Mouse (Mus musculus): ENCODE data around the gene Lmf1. TPM values are rescaled to one million over a fixed set of nuclear protein-coding genes. Genes with fewer than 3 reads are reported as not detected.

Lmf1 gene
- total and polyA plus RNA-seq, 3 experiments: 35.8 to 42.6 (median 40.4) TPM

DNA sequence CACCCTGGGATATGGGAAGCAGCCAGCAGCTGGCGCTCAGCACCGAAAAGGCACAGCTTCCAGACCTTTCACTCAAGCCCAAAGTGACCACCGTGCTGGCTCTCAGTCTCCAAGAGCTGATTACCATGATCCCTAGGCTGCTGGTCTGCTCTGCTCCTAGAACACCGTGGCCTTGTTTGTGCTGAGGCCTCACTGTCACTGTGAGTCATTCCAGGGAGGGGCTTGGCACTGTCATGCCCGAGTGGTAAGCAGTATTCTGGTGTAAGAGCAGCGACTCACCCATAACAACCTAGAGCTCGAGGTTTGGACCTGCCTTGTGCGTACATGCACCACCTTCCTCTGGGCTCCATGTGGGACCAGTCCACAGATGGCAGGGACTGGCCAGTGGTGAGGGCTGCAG is 63.1 kb downstream of the Lmf1 start:
- peak; percentile 93 for DNase-seq

DNA sequence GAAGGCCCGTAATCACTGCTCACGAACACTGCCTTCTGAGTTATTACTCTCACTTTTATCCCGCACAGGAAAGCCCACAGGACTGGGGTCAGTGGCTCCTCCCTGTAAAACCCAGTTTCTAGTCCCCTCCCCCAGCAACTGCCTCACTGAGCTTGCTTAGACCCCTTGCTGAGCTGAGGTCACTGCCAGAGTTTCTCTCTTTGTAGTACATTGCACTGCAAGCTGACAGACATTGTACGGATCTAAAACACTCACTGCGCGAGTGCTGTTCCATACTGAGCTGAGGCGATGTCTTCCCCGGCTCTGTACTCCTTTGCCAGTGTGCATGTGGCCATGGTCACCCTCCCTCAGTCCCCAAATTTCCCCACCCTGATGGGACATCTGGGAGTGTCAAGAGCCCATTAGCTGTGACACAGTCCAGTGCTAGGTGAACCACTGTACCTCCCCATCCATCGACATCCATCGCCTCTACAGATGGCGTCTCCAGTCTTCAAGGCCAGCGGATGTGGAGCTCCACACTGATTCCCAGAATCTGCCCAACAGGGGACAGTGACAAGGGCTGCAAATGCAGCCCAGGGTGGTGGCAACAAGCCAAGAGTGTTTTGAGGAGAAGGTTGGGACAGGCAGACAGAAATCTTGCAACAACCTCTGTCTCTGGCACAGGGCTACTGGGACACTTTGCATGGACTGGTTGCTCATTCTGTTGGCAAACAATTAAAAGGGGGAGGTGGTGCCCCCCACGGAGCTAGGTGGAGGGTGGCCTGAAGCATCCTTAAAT is 64.8 kb downstream of the Lmf1 start:
- no peak for DNase-seq

DNA sequence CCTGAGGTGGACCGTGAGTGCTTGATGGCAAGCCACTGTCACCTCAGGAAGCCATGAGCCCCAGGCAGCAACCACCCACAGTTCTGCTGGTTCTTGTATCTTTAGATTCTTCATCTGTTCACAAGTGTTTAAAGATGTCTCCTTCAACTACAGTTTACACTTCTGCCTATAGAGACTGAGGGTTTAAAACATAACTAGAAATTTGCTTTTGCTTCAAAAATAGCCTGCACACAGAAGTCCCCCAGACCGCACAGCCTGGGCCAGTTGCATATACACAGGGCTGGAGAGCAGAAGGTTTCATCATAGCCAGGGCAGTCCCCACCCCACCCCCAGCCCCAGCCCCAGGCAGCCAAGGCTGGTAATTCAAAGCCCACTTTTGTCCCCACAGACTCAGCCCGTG is 65.9 kb downstream of the Lmf1 start:
- no peak for DNase-seq

DNA sequence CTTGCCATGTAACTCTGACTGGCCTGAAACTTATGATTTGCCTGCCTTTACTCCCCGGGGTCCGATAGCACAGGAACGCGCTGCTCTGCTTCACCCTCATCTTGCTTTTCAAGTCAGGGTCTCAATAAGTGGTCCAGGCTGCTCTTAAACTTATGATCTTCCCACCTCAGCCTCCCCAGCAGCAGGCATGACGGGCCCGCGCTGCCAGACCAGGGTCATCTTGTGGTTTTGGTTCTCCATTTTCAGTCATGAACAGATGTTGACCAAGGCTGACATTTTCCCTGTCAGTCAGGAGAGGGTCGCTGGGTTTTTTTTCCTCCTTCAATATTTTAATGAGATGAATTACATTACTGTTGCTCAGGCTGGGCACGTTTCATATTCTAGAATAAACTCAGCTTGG is 66.8 kb downstream of the Lmf1 start:
- DNase-seq: no peak

DNA sequence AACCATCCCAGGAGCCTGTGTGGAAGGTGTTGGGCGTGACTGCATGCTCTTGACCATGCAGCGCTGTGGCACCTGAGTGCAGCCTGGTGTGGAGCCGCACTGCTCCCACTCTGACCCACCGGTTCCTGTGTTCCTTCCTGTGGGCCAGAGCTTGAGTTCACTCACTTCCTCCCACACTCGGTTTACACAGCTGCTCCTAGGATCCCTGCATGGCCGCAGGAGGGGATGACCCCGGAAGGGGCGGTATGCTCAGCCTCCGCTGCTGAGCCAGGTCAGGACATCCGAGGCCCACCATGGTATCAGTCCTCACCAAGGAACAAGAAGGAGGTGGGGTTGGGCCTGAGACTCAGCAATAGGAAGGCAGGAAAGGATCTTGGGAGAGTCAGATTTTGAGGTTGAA is 69.0 kb downstream of the Lmf1 start:
- DNase-seq: no peak

DNA sequence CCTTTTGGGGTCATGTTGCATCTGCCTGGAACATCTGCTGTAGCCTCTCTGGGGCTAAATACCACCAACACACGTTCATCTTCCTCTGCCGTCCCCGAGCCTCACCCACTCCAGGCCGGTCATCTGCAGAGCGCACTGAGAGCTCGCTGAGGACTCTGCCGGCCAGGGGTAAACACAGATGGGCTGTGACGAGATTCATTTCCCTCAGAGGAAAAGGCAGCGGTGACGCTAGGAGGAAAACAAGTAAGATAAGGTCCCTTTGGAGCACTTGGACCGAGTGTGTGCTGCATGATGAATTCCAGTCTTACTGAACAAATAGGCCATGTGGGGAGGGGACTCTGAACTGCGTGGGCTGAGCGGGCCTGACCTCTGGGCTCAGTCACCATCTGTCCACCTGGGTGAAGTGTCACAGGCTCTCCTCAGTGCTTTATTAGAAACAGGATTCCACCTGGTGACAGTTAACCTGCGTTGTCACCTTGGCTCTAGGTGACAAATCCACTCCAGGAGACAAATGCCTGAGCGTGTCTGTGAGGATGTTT is 69.9 kb downstream of the Lmf1 start:
- no peak for DNase-seq

DNA sequence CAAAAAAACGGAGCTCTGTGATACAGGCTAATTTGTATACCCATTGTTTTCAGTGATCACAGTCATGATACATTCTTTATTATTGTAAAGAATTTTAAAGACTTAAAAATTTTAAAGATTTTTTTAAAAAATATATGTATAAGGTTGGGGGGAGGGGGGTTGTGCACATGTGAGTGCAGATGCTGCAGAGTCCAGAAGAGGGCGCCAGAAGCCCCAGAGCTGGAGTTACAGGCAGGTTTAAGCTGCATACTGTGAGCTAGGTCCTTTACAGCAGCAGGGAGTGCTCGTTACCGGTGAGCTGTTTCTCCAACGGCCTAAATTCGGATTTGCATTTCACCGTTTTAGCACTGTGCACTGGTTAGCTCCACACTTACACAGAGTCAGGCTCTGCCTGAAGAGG is 71.8 kb downstream of the Lmf1 start:
- no peak for DNase-seq

DNA sequence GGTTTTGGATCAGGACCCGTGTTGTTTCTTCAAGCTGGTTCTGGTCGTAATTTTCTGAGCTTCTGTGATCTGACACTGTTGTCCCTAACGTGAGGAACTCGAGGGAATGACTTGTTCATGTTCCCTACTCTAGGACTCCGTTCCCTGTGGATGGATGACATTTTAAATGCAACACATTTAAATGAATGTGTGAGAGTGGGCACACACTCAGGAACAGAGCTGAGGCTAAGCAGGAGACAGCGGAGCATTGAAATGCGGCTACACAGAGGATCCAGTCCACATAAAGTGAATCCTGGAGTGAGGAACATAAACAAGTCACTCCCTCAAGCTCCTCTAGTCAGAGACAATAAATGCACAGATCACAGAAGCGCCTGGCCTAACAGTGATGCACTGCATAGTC is 73.4 kb downstream of the Lmf1 start:
- no peak for DNase-seq

DNA sequence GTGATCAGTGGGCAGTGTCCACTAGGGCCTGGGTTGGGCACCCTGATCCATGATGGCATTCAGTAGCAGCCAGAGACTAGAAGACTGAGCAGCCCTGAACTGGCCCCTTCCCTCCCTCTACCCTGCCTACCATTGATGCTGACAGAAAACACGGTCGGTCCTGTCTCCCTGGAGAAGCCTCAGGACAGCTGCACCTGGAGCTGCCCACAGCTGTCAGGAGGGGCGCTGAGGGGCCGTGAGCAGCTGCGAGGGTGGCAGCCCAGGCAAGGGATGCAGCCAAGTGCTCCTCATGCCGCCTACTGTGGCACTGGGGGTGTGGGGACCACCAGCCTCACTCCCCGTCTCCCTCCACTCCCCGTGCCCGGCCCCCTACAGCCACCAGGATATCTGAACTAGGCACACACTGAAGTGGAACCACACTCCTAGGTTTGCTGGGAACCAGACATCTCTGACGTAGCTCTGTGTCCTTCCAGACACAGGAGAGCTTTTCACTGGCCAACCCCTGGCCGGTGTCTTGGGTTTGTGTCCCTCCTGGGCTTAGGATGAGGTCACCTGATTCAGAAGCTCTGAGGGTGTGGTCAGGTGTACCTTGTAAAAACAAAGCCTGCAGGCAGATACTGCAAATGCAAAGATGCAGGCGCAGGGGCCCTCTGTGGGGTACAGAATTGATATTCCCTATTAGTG is 77.4 kb downstream of the Lmf1 start:
- DNase-seq: no peak

DNA sequence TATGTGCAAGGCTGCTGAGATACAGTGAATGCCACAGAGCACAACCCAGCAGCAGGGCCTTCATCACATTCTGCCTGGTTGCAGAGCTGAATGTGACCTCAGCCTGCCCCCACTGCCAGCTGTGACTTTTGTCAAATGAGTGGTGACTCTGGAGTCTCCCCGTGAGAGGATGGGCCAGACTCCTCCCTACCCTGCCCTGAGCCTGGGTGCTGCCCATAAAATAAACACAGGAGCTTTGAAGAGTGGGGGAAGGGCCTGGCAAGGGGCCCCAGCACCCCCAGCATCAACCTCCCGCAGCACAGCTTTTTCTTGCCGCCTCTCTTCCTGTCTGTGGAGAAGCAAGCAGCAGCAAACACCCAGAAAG is 77.9 kb downstream of the Lmf1 start:
- no peak for DNase-seq

DNA sequence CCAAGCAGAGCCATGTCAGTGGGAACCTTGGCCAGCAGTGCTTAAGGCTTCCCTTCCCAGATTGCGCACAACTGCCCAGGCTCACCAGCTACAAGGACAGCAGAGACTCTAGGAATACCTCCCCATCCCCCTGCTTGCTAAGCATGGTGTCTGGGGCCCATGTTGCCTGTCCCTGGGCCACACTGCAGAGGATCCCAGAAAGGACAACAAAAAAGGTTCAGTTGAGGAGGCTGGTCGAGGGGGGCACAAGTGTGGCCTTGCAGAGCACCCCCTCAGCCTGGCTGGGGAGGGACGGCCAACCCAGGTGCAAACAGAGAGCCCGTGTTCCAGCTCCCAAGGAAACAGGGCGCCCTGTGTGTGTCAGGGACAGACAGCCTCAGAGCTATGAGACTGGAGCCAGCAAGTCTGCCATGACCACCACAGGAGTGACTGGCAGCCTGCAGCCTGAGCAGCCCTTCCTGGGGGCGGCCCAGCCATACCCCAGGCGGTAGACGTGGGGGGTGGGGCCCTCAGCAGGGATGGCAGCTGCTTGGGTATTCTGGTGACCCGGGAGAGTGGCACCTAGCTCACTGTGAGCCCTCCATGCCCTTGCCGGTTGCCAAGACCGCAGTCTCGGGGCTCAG is 84.4 kb downstream of the Lmf1 start:
- DNase-seq: no peak

DNA sequence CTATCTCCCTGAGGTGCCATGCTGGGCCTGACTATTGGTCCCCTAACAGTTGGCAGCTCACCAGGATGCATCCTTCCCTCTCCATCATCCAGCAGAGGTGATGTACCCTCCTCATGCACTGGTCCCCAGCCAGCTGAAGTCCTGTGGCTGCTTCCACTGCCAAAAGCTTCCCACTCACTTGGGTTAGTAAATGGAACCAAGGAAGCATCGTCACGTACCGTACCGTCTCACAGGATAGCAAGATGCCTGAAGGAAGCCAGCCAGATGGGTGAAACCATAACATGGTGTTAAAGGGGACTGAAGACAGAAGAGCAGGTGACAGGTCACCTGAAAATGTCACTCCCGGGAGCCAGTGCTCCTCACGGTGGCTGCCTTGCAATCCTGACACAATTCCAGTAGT is 86.6 kb downstream of the Lmf1 start:
- DNase-seq: no peak

DNA sequence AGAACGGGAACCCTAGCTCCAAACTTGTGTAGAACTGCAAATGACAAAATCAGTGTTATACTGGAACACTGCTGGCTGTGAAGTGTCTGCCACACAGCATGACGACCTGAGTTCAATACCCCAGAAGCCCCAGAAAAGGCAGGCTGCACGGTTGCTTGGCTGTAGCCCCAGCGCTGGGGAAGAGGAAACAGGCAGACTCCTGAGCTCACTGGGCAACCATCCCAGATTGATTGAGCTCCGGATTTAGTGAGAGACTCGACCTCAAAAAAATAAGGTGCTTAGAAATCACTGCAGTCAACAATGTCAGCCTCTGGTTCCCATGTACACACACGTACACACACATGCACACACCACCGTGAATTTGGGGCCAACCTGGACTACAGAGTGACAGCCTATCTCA is 87.0 kb downstream of the Lmf1 start:
- DNase-seq: no peak

DNA sequence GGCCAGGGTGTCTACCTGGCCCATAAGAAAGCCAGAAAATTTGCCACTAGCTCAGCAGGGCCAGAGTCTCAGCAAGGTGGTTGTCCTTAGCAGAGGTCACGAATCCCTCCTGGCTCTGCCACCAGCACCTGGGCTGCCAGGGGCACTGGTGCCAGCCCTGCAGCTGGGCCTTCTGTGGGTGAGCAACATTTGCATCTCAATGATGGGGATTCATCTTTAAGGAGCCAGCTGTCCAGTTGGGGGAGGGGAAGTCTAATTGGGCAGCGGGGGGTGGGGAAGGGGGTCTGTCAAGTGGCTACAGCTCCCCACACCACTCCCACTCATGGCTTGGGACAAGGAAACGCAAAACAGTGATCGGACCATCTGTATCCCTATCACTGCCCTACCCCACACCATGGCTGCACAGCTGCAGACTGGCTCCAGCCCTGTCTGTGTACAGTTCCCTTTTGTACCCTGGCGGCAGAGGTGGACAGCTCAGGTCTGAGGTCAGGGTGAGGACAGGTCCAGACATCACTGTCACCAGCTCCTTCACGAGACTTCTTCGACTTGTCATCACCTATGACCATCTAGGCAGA is 89.7 kb downstream of the Lmf1 start:
- no peak for DNase-seq

DNA sequence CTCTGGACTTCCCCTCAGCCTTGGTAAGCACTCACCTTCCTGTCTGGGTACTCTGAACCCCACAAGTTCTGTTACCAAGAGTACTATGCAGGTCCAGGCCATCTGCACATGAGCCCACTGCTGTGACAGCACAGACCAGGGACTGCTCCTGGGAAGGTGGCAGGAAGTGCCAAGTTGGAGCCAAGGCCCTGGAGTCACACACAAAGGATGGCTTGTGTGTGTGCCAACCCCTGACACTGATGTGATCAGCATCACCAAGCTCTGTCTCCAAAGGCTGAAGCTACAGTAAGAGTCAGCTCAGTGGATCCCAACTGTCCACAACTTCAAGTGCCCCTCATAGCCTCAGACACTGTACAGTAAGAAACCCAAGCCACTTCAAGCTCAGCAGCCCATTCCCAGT is 94.1 kb downstream of the Lmf1 start:
- no peak for DNase-seq

DNA sequence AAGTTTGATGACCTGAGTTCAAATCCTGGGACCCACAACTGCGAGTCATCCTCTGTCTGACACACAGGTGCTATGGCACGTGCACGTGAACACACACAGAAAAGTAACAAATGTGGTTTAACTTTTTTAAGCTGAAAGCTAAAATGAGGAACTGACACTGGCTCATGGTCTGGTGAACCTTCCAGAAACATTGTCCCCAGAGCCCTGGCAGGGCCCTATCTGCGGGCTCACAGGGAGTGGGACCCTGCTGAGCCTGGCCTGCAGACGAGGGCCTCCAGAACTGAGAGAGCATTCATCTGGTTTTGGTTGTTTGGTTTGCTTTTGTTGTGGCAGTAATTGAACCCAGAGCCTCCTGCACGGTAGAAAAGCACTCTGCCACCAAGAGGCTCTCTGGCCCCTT is 99.1 kb downstream of the Lmf1 start:
- DNase-seq: no peak

DNA sequence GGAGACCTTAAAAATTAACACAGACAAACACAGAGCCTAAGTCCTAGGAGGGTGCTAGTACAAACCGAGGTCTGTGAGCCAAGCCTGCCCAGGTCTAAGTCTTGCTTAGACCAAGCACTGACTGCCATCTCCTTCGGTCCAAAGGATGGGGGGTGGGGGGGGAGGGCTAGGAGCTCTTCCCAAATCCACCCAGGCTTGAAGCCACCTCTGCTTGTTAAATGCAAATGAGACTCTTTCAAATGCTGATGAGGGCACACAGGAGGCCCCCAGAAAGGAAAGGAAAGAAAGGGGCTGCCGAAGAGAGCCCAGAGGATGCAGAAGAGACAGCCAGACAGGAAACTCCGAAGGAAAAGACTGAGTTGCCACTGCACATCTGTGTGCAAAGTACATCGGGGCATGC is 100.9 kb downstream of the Lmf1 start:
- no peak for DNase-seq

DNA sequence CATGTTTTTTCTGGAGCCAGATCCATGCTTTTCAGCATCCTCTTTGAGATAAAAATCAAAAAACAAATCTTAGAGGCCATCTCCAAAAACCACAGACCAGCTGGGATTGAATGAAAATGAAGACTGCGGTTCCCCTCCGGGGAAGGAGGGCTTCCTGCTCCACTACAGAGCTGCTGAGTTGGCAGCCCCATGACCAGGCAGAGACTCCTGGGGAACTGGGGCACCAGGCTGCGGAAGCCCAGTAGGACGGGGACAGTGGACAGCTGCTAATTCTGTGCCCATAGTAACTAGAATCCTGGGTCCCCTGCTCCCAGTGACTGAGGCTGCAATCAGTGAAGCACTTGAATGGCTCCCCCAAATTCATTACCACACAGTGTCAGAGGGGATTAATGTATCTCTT is 102.8 kb downstream of the Lmf1 start:
- DNase-seq: no peak

DNA sequence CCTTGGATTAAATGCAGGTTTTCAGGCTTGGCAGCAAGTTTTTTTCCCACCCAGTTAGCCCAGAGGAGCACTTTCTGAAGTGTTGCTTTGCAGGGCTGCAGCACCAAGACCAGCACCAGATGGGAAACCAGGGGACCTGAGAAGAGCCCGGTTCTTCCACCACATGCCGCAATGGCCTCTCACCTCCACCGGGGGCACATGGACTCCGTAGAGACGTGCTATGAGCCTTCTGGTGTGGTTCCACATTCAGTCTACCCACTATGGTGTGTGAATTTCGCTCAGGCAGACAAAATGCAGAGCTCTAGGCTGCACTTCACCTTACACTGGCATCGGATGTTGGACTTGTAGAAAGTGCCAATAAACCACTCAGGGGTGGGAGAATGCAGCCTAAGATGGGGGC is 107.4 kb downstream of the Lmf1 start:
- no peak for DNase-seq

DNA sequence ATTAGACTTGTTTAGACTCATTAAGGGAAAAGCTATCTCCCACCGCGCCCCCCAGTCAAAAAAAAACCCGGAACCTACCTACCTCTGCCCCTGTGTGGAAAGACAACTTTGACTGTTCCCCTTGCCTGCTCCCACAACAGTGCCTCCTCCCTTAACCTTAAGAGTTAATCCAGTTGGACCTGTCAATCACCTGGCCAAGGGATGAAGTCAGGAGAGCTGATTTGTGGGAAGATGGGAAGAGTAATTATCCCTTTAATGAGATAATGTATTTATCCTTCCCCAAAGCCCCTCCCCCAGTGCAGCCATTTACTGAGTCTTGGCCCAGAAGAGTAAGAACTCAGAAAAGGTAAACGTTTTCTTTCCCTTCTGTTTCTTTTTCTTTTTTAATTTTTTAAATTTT is 110.0 kb downstream of the Lmf1 start:
- no peak for DNase-seq

DNA sequence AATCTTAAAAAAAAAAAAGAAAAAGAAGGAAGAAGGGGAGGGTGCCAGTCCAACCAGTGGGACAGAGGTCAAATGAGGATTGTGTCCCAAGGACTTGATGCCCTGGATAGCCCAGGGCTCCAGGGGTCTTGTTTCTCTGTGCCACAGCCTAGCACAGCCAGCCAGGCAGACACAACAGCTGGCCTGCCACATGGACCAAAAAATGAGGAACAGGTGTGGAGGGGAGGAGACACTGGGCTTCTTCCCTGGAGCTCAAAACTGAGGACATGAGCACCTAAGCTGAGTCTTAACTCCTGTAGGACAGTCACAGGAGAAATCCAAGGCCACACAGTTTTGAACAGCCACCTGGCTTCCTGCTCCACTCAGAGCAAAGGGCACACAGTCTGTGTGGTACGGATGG is 117.4 kb downstream of the Lmf1 start:
- DNase-seq: no peak

DNA sequence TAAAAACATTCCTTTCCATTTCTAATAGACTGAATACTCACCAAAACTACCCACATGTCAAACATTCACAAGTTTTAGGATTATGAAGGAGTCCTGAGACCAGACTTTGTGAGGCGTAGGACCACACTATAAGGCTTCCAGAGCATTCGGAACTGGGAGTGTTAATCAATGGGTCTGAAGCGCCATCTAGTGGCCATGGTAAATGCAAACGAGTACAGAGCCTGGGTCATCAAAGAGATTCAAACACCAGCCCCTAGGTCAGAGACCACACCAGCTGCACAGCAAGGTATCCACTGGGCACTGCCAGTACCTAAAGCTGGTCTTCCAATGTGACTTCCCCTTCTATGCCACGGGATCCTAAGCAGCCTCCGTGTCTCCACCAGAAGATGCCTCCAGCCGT is 119.6 kb downstream of the Lmf1 start:
- DNase-seq: peak; percentile 57

DNA sequence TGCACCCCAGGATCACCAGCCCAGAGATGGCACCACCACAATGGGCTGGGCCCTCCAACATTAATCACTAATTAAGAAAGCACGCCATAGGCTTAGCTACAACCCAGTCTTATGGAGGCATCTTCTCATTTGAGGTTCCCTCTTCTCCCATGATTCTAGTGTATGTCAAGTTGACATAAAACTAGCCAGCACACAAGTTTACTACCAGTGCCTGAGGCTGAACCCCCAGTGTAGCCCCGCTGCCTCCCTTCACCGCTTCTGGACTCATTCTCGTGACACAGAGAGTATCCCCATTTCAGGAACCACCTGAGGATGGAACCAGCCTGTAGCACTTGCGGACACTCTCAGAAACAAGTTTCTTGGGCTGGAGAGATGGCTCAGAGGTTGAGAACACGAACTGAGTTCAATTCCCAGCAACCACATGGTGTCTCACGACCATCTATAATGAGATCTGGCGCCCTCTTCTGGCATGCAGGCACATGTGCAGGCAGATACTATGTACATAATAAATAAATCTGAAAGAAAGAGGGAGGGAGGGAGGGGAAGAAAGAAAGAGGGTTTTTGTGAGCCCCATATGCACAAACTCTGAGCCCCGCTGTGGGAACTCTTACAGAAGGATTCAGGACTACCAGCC is 122.1 kb downstream of the Lmf1 start:
- DNase-seq: no peak

Data from adrenal gland, adult 2 months (tissue).